Mouse (Mus musculus): Measurements from ENCODE around the gene Krt76. TPM values are rescaled to one million over a fixed set of nuclear protein-coding genes. Genes with fewer than 3 reads are reported as not detected.

Krt76 gene
- polyA plus RNA-seq, 1 experiment from 2014 or later: not detected

DNA sequence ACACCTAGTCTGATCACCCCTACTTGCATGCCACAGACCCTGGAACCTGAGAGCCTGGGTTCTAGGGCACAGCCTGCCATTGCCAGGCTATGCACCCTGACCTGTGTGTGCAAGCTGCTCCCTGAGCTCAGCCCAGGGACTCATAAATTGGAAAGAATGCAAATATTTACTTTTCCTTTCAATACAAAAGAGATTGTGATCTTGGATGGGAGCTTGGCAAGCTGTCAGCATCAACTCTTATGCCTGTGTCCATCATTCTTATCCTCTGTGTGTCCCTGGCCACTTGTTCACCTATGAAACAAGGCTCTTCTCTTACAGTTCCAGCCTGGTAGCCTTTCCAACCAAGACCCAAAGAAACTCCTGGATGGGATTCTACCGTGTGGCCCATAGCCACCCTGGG is 32.3 kb upstream of the Krt76 start:
- Histone ChIP-seq H3K36me3 (ENCODE audit: control insufficient read depth, insufficient read depth, low read length) (no peaks in the 10 kb centered on the region), H3K27me3 (replicated peaks; ENCODE audit: control insufficient read depth, insufficient read depth, low read length) (no peaks in the 10 kb centered on the region), H3K4me3 (ENCODE audit: low read depth, low read length) (no peak overlapping the region), H3K4me1 (replicated peaks; ENCODE audit: control insufficient read depth, insufficient read depth, low read length) (peaks cover 7% of the 10 kb centered on the region; the same call in 1 of the 2 replicates), H3K4me2 (ENCODE audit: low read length) (no peak overlapping the region), H3K9me3 (ENCODE audit: control insufficient read depth, low read length) (no peaks in the 10 kb centered on the region), H3K27ac (ENCODE audit: low read depth) (no peak overlapping the region), H3K9ac (ENCODE audit: low read length) (no peak overlapping the region)
- no peak for DNase-seq (ENCODE audit: low spot score)
- WGBS: 68% methylated on average over 1 of the region's 1 CpGs
- ATAC-seq (replicated peaks; ENCODE audit: low FRiP score, low TSS enrichment, low read depth): no peak

DNA sequence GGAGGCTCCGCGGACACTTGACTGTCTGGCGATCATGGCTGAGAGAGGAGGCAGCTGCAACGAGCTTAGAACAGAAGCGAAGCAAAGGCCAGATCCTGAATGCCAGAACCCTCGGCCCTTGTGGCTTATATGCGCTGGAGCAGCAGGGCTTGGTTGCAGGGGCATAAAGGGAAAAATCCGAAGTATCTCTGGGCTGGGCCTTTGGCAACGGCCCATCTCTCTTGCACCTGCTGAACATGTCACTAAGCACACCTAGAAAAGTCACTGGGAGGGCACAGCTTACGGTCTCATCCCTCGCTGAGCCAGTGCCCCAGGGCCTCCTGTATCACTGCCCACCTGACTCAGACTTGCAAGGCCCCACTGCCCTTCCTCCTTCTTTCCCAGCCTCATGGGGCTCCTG is 31.9 kb upstream of the Krt76 start, which contains the start of gene Krt4:
Gene Krt4 (minus strand): TSS at position 101 of the 400 bp plus-strand sequence.
- Histone ChIP-seq H3K4me2 (ENCODE audit: low read length) (no peak within 1 kb of the TSS), H3K4me1 (replicated peaks; ENCODE audit: control insufficient read depth, insufficient read depth, low read length) (peaks cover 3% of the 10 kb centered on the region; the same call in 1 of the 2 replicates), H3K36me3 (ENCODE audit: control insufficient read depth, insufficient read depth, low read length) (no peaks in the 10 kb centered on the region), H3K4me3 (ENCODE audit: low read depth, low read length) (no peak within 1 kb of the TSS), H3K9me3 (ENCODE audit: control insufficient read depth, low read length) (no peaks in the 10 kb centered on the region), H3K27me3 (replicated peaks; ENCODE audit: control insufficient read depth, insufficient read depth, low read length) (no peaks in the 10 kb centered on the region), H3K9ac (ENCODE audit: low read length) (no peak within 1 kb of the TSS), H3K27ac (ENCODE audit: low read depth) (no peak within 1 kb of the TSS)
- 64% methylated on average over 11 of the region's 11 CpGs for WGBS
- ATAC-seq (replicated peaks; ENCODE audit: low FRiP score, low TSS enrichment, low read depth) (no peak), DNase-seq (ENCODE audit: low spot score) (no peak)

DNA sequence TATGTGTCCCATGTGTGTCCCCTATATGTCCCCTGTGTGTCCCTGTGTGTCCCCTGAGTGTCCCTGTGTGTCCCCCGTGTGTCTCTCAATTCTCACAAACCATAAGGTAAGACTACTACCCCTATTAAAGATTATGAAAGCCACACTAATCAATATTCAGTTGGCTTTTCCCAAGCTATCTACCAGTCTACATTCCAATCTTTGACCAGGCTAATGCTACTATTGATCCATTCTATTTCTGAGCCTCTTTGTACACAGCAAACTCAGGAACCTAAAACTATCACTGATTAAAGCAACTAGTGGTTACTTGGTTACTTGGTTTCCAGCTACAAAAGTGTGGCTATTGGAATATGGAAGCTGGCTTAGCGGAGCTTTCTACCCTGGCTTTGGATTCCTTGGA is 29.6 kb upstream of the Krt76 start:
- Histone ChIP-seq H3K27ac (ENCODE audit: low read depth) (no peak overlapping the region), H3K27me3 (replicated peaks; ENCODE audit: control insufficient read depth, insufficient read depth, low read length) (no peaks in the 10 kb centered on the region), H3K4me1 (replicated peaks; ENCODE audit: control insufficient read depth, insufficient read depth, low read length) (no peaks in the 10 kb centered on the region), H3K4me2 (ENCODE audit: low read length) (no peak overlapping the region), H3K4me3 (ENCODE audit: low read depth, low read length) (no peak overlapping the region), H3K9ac (ENCODE audit: low read length) (no peak overlapping the region), H3K36me3 (ENCODE audit: control insufficient read depth, insufficient read depth, low read length) (no peaks in the 10 kb centered on the region), H3K9me3 (ENCODE audit: control insufficient read depth, low read length) (no peaks in the 10 kb centered on the region)
- ATAC-seq (replicated peaks; ENCODE audit: low FRiP score, low TSS enrichment, low read depth) (no peak), DNase-seq (ENCODE audit: low spot score) (no peak)
- WGBS: 79% methylated on average over 2 of the region's 2 CpGs

DNA sequence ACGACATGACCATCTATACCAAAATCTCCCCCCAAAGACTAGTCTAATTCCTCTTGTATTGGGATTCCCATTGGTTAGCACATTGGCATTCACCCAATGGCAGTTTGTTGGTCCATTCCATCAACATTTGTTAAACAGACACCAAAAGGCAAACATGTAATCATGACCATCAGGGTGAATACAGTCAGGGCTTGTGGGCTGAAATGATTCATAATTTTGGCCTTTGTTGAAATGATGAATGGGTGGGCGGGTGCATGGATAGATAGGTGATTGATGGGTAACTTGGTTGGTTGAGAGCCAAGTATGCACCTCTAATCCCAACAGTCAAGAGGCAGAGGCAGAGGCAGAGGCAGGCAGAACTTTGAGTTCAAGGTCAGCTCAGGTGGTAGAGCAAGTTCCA is 23.4 kb upstream of the Krt76 start:
- no peaks in the 10 kb centered on the region for H3K9me3 ChIP-seq (ENCODE audit: control insufficient read depth, low read length)
- H3K36me3 ChIP-seq (ENCODE audit: control insufficient read depth, insufficient read depth, low read length): no peaks in the 10 kb centered on the region
- WGBS: 69% methylated on average over 2 of the region's 2 CpGs
- H3K4me1 ChIP-seq (replicated peaks; ENCODE audit: control insufficient read depth, insufficient read depth, low read length): no peaks in the 10 kb centered on the region
- H3K4me2 ChIP-seq (ENCODE audit: low read length): no peak overlapping the region
- H3K27ac ChIP-seq (ENCODE audit: low read depth): no peak overlapping the region
- DNase-seq (ENCODE audit: low spot score) (no peak), ATAC-seq (replicated peaks; ENCODE audit: low FRiP score, low TSS enrichment, low read depth) (no peak)
- H3K27me3 ChIP-seq (replicated peaks; ENCODE audit: control insufficient read depth, insufficient read depth, low read length): no peaks in the 10 kb centered on the region
- no peak overlapping the region for H3K4me3 ChIP-seq (ENCODE audit: low read depth, low read length)
- no peak overlapping the region for H3K9ac ChIP-seq (ENCODE audit: low read length)

DNA sequence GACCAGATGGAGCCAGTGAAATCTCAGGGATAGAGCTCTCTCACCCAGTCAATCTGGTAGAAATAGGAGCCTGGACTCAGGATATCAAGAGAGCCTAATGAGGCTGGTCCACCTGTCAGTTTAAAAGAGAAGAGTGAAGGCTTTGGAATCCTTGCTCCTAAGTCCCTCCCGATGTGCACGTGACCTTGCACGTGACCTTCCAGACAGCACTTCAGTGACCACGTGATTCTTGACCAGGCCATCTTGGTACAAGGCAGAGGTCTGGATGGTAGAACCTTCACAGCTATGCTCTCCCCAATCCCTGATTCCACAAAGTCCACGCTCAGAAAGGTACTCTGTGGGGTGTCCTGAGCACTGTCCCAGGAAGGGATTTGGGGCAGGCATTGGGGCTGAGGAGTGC is 12.1 kb upstream of the Krt76 start:
- H3K4me3 ChIP-seq (ENCODE audit: low read depth, low read length): no peak overlapping the region
- no peaks in the 10 kb centered on the region for H3K9me3 ChIP-seq (ENCODE audit: control insufficient read depth, low read length)
- H3K27ac ChIP-seq (ENCODE audit: low read depth): no peak overlapping the region
- 79% methylated on average over 5 of the region's 5 CpGs for WGBS
- ATAC-seq (replicated peaks; ENCODE audit: low FRiP score, low TSS enrichment, low read depth): no peak
- H3K27me3 ChIP-seq (replicated peaks; ENCODE audit: control insufficient read depth, insufficient read depth, low read length): no peaks in the 10 kb centered on the region
- no peaks in the 10 kb centered on the region for H3K4me1 ChIP-seq (replicated peaks; ENCODE audit: control insufficient read depth, insufficient read depth, low read length)
- no peak overlapping the region for H3K9ac ChIP-seq (ENCODE audit: low read length)
- no peaks in the 10 kb centered on the region for H3K36me3 ChIP-seq (ENCODE audit: control insufficient read depth, insufficient read depth, low read length)
- no peak overlapping the region for H3K4me2 ChIP-seq (ENCODE audit: low read length)
- DNase-seq (ENCODE audit: low spot score): no peak

DNA sequence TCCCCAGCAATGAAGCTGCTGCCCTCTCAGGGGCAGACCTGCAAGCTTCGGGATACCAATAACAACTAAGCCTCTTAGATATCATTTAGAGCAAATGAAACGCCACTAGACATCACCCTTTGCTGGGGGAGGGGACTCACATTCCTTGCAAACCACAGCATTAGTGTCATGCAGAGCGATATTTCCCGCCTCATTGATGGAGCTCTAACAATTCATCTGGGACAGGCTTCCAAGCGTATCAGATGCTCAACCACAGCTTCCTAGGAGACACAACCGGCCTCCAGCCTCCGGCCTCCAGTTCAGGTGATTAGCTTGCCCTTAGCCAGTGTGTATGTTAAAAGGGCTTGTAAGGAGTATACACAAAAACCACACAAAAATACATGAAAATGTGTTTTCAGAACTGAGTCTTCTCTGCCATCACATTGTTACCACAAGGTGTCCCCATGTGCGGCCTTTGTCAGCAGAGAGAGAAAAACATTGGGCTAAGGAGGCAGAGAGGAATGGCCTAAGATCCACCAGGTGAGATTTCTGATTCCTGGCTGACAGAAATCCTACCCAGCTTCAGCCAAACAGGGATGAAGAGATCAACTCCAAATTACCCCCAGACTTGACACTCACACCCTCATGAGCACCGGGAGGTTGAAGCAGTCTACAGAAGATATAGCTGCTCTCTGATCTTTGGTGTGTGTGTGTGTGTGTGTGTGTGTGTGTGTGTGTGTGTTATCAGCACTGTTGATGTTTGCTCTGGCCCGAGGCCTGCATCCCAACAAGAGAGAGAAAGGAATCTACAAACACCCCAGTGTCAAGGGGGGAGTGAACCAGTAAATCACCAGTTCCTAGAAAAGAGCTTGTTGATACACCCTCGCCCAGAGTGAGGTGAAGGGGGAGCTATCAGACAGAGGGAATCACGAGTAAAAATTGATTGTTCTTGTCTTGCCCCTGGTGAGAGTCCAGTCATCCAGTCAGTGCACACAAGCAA is 9.7 kb upstream of the Krt76 start:
- H3K4me3 ChIP-seq (ENCODE audit: low read depth, low read length): no peak overlapping the region
- H3K4me1 ChIP-seq (replicated peaks; ENCODE audit: control insufficient read depth, insufficient read depth, low read length): no peaks in the 10 kb centered on the region
- H3K36me3 ChIP-seq (ENCODE audit: control insufficient read depth, insufficient read depth, low read length): no peaks in the 10 kb centered on the region
- H3K4me2 ChIP-seq (ENCODE audit: low read length): no peak overlapping the region
- ATAC-seq (replicated peaks; ENCODE audit: low FRiP score, low TSS enrichment, low read depth): no peak
- 51% methylated on average over 12 of the region's 12 CpGs for WGBS
- H3K27ac ChIP-seq (ENCODE audit: low read depth): no peak overlapping the region
- no peak overlapping the region for H3K9ac ChIP-seq (ENCODE audit: low read length)
- no peaks in the 10 kb centered on the region for H3K9me3 ChIP-seq (ENCODE audit: control insufficient read depth, low read length)
- no peak for DNase-seq (ENCODE audit: low spot score)
- H3K27me3 ChIP-seq (replicated peaks; ENCODE audit: control insufficient read depth, insufficient read depth, low read length): no peaks in the 10 kb centered on the region

DNA sequence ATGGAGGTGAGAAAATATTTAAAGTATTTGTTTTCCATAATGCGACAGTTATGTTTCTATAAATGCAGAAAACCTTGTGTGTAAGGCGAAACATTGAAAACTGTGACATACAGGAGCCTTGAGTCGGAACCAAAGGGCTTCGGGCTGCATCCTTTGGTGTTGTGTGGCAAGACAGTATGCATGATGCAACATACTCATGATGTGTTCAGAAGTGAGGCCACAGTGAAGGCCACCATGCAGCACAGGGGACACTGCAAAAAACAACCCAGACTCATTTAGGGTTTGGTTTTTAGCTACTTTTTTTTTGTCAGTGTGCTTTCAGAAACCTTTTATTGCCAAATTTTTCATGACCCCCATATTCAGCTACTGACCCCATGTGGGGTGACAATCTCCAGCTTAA is 2.5 kb upstream of the Krt76 start:
- Histone ChIP-seq H3K36me3 (ENCODE audit: control insufficient read depth, insufficient read depth, low read length) (no peaks in the 10 kb centered on the region), H3K9me3 (ENCODE audit: control insufficient read depth, low read length) (no peaks in the 10 kb centered on the region), H3K27ac (ENCODE audit: low read depth) (no peak overlapping the region), H3K27me3 (replicated peaks; ENCODE audit: control insufficient read depth, insufficient read depth, low read length) (no peaks in the 10 kb centered on the region), H3K4me2 (ENCODE audit: low read length) (no peak overlapping the region), H3K4me3 (ENCODE audit: low read depth, low read length) (no peak overlapping the region), H3K4me1 (replicated peaks; ENCODE audit: control insufficient read depth, insufficient read depth, low read length) (no peaks in the 10 kb centered on the region), H3K9ac (ENCODE audit: low read length) (no peak overlapping the region)
- ATAC-seq (replicated peaks; ENCODE audit: low FRiP score, low TSS enrichment, low read depth) (no peak), DNase-seq (ENCODE audit: low spot score) (no peak)
- 96% methylated on average over 4 of the region's 4 CpGs for WGBS

DNA sequence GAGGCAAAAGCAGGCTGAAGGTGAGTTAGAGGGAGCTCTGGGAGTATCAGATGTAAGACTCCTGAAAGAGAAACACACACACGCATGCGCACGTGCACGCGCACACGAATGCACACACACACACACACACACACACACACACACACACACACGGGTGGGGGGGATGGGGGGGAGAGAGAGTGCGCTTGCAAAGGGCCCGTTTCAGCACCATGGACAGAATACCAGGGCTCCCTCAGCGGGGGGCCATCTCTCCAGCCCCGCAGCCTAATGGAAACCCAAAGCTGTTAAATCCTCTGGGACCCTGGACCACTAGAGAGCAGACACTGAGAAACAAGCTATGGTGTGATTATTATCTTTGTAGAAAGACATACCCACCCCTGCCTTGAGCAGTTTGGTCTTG is 12.9 kb downstream of the Krt76 start:
- Histone ChIP-seq H3K36me3 (ENCODE audit: control insufficient read depth, insufficient read depth, low read length) (no peaks in the 10 kb centered on the region), H3K4me3 (ENCODE audit: low read depth, low read length) (no peak overlapping the region), H3K4me2 (ENCODE audit: low read length) (no peak overlapping the region), H3K27ac (ENCODE audit: low read depth) (no peak overlapping the region), H3K9me3 (ENCODE audit: control insufficient read depth, low read length) (no peaks in the 10 kb centered on the region), H3K9ac (ENCODE audit: low read length) (no peak overlapping the region), H3K4me1 (replicated peaks; ENCODE audit: control insufficient read depth, insufficient read depth, low read length) (no peaks in the 10 kb centered on the region), H3K27me3 (replicated peaks; ENCODE audit: control insufficient read depth, insufficient read depth, low read length) (no peaks in the 10 kb centered on the region)
- DNase-seq (ENCODE audit: low spot score) (peak; percentile 59), ATAC-seq (replicated peaks; ENCODE audit: low FRiP score, low TSS enrichment, low read depth) (no peak)
- 20% methylated on average over 11 of the region's 11 CpGs for WGBS

DNA sequence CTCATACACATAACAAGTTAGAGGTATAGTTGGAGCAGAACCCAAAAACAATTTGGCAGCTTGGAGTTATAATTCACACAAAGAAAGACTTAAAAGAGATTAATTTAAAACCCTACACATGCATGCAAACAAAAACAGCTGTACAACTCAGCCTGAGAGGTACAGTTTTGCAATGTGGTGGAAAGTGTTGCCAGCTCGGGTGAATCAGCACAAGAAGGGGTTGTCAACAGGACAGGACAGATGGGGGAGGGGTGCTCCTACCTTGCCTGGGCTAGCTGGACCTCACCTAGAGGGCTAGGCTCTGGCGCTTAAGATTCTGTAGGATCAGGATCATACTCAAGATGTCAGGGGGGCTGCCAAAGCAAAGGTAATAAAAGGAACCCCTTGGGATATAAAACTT is 14.7 kb downstream of the Krt76 start:
- Histone ChIP-seq H3K4me3 (ENCODE audit: low read depth, low read length) (no peak overlapping the region), H3K27ac (ENCODE audit: low read depth) (no peak overlapping the region), H3K36me3 (ENCODE audit: control insufficient read depth, insufficient read depth, low read length) (no peaks in the 10 kb centered on the region), H3K9ac (ENCODE audit: low read length) (no peak overlapping the region), H3K27me3 (replicated peaks; ENCODE audit: control insufficient read depth, insufficient read depth, low read length) (no peaks in the 10 kb centered on the region), H3K4me1 (replicated peaks; ENCODE audit: control insufficient read depth, insufficient read depth, low read length) (no peaks in the 10 kb centered on the region), H3K4me2 (ENCODE audit: low read length) (no peak overlapping the region), H3K9me3 (ENCODE audit: control insufficient read depth, low read length) (no peaks in the 10 kb centered on the region)
- DNase-seq (ENCODE audit: low spot score) (no peak), ATAC-seq (replicated peaks; ENCODE audit: low FRiP score, low TSS enrichment, low read depth) (no peak)
- WGBS: 60% methylated on average over 2 of the region's 2 CpGs

Measured in intestine, embryonic 14.5 days (tissue).